Mouse (Mus musculus): ENCODE data around the gene Man2c1.

Gene Man2c1

GRCm38 (mm10) chr9:57156823-57157222 lies 26.3 kb downstream of the Man2c1 start:
- ATAC-seq (ENCODE audit: insufficient number of reproducible peaks, low FRiP score, low TSS enrichment): no peak

GRCm38 (mm10) chr9:57157499-57157898 lies 27.0 kb downstream of the Man2c1 start:
- ATAC-seq (ENCODE audit: insufficient number of reproducible peaks, low FRiP score, low TSS enrichment): no peak

GRCm38 (mm10) chr9:57158013-57158470 lies 27.6 kb downstream of the Man2c1 start, which contains the start of gene Commd4:
TSS of gene Commd4 (minus strand) at chr9:57158331.
- peak; percentile 84 for ATAC-seq (ENCODE audit: insufficient number of reproducible peaks, low FRiP score, low TSS enrichment)

GRCm38 (mm10) chr9:57158506-57158905 lies 28.0 kb downstream of the Man2c1 start:
- ATAC-seq (ENCODE audit: insufficient number of reproducible peaks, low FRiP score, low TSS enrichment): no peak

- ATAC-seq (ENCODE audit: insufficient number of reproducible peaks, low FRiP score, low TSS enrichment): no peak
Observed at GRCm38 (mm10) chr9:57162496-57162895, 32.0 kb downstream of the Man2c1 start.

- ATAC-seq (ENCODE audit: insufficient number of reproducible peaks, low FRiP score, low TSS enrichment): no peak
Observed at GRCm38 (mm10) chr9:57163137-57163536, 32.6 kb downstream of the Man2c1 start.

- no peak for ATAC-seq (ENCODE audit: insufficient number of reproducible peaks, low FRiP score, low TSS enrichment)
Observed at GRCm38 (mm10) chr9:57166173-57166572, 35.7 kb downstream of the Man2c1 start.

- no peak for ATAC-seq (ENCODE audit: insufficient number of reproducible peaks, low FRiP score, low TSS enrichment)
Observed at GRCm38 (mm10) chr9:57168411-57168810, 37.9 kb downstream of the Man2c1 start.

Measured in cerebellum, adult (tissue).